Mouse (Mus musculus): ENCODE measurements around the gene Rasgrf2. TPM values are rescaled to one million over a fixed set of nuclear protein-coding genes. Genes with fewer than 3 reads are reported as not detected.

Rasgrf2 gene
- polyA plus RNA-seq, 1 experiment from 2014 or later, result 0.14 TPM

GRCm38 (mm10) chr13:92029666-92030065 is 101.8 kb downstream of the Rasgrf2 start:
- WGBS, result 70% methylated on average over 3 of the region's 3 CpGs
- Histone ChIP-seq H3K9me3 (ENCODE audit: control insufficient read depth, low read depth, low read length) (no peaks in the 10 kb centered on the region), H3K4me3 (ENCODE audit: low read depth, low read length) (no peak overlapping the region), H3K27ac (ENCODE audit: low read length) (no peak overlapping the region), H3K4me2 (replicated peaks; ENCODE audit: low read depth, low read length) (no peak overlapping the region), H3K4me1 (ENCODE audit: control insufficient read depth, insufficient read depth, low read length) (no peaks in the 10 kb centered on the region), H3K27me3 (ENCODE audit: control insufficient read depth, insufficient read depth, low read length) (no peaks in the 10 kb centered on the region), H3K36me3 (ENCODE audit: control insufficient read depth, insufficient read depth, low read length) (no peaks in the 10 kb centered on the region), H3K9ac (replicated peaks; ENCODE audit: low read depth, low read length) (no peak overlapping the region)
- no peak for ATAC-seq (ENCODE audit: insufficient number of reproducible peaks, insufficient read depth, low FRiP score, low read depth)

- ATAC-seq (ENCODE audit: insufficient number of reproducible peaks, insufficient read depth, low FRiP score, low read depth), result no peak
- no peaks in the 10 kb centered on the region for H3K36me3 ChIP-seq (ENCODE audit: control insufficient read depth, insufficient read depth, low read length)
- no peaks in the 10 kb centered on the region for H3K4me1 ChIP-seq (ENCODE audit: control insufficient read depth, insufficient read depth, low read length)
- 94% methylated on average over 5 of the region's 5 CpGs for WGBS
- no peaks in the 10 kb centered on the region for H3K27me3 ChIP-seq (ENCODE audit: control insufficient read depth, insufficient read depth, low read length)
- no peak overlapping the region for H3K4me2 ChIP-seq (replicated peaks; ENCODE audit: low read depth, low read length)
- no peak overlapping the region for H3K27ac ChIP-seq (ENCODE audit: low read length)
- no peaks in the 10 kb centered on the region for H3K9me3 ChIP-seq (ENCODE audit: control insufficient read depth, low read depth, low read length)
- no peak overlapping the region for H3K9ac ChIP-seq (replicated peaks; ENCODE audit: low read depth, low read length)
- H3K4me3 ChIP-seq (ENCODE audit: low read depth, low read length), result no peak overlapping the region
Measured at GRCm38 (mm10) chr13:92027951-92028350, 103.5 kb downstream of the Rasgrf2 start.

- 76% methylated on average over 2 of the region's 2 CpGs for WGBS
- Histone ChIP-seq H3K4me1 (ENCODE audit: control insufficient read depth, insufficient read depth, low read length) (no peaks in the 10 kb centered on the region), H3K36me3 (ENCODE audit: control insufficient read depth, insufficient read depth, low read length) (no peaks in the 10 kb centered on the region), H3K27me3 (ENCODE audit: control insufficient read depth, insufficient read depth, low read length) (no peaks in the 10 kb centered on the region), H3K4me2 (replicated peaks; ENCODE audit: low read depth, low read length) (no peak overlapping the region), H3K4me3 (ENCODE audit: low read depth, low read length) (no peak overlapping the region), H3K9ac (replicated peaks; ENCODE audit: low read depth, low read length) (no peak overlapping the region), H3K27ac (ENCODE audit: low read length) (no peak overlapping the region), H3K9me3 (ENCODE audit: control insufficient read depth, low read depth, low read length) (no peaks in the 10 kb centered on the region)
- no peak for ATAC-seq (ENCODE audit: insufficient number of reproducible peaks, insufficient read depth, low FRiP score, low read depth)
Measured at GRCm38 (mm10) chr13:92026651-92027050, 104.8 kb downstream of the Rasgrf2 start.

- no peak overlapping the region for H3K4me3 ChIP-seq (ENCODE audit: low read depth, low read length)
- H3K36me3 ChIP-seq (ENCODE audit: control insufficient read depth, insufficient read depth, low read length), result no peaks in the 10 kb centered on the region
- H3K4me2 ChIP-seq (replicated peaks; ENCODE audit: low read depth, low read length), result no peak overlapping the region
- ATAC-seq (ENCODE audit: insufficient number of reproducible peaks, insufficient read depth, low FRiP score, low read depth), result no peak
- no peaks in the 10 kb centered on the region for H3K4me1 ChIP-seq (ENCODE audit: control insufficient read depth, insufficient read depth, low read length)
- H3K27me3 ChIP-seq (ENCODE audit: control insufficient read depth, insufficient read depth, low read length), result no peaks in the 10 kb centered on the region
- WGBS, result 94% methylated on average over 3 of the region's 3 CpGs
- H3K9me3 ChIP-seq (ENCODE audit: control insufficient read depth, low read depth, low read length), result no peaks in the 10 kb centered on the region
- no peak overlapping the region for H3K9ac ChIP-seq (replicated peaks; ENCODE audit: low read depth, low read length)
- H3K27ac ChIP-seq (ENCODE audit: low read length), result no peak overlapping the region
Measured at GRCm38 (mm10) chr13:92025124-92025523, 106.3 kb downstream of the Rasgrf2 start.

- no peaks in the 10 kb centered on the region for H3K27me3 ChIP-seq (ENCODE audit: control insufficient read depth, insufficient read depth, low read length)
- ATAC-seq (ENCODE audit: insufficient number of reproducible peaks, insufficient read depth, low FRiP score, low read depth), result no peak
- H3K4me3 ChIP-seq (ENCODE audit: low read depth, low read length), result no peak overlapping the region
- H3K4me1 ChIP-seq (ENCODE audit: control insufficient read depth, insufficient read depth, low read length), result no peaks in the 10 kb centered on the region
- no peak overlapping the region for H3K27ac ChIP-seq (ENCODE audit: low read length)
- no peak overlapping the region for H3K9ac ChIP-seq (replicated peaks; ENCODE audit: low read depth, low read length)
- 85% methylated on average over 10 of the region's 10 CpGs for WGBS
- no peaks in the 10 kb centered on the region for H3K9me3 ChIP-seq (ENCODE audit: control insufficient read depth, low read depth, low read length)
- H3K4me2 ChIP-seq (replicated peaks; ENCODE audit: low read depth, low read length), result no peak overlapping the region
- no peaks in the 10 kb centered on the region for H3K36me3 ChIP-seq (ENCODE audit: control insufficient read depth, insufficient read depth, low read length)
Measured at GRCm38 (mm10) chr13:92022202-92022601, 109.3 kb downstream of the Rasgrf2 start.

GRCm38 (mm10) chr13:91996929-91997328 is 134.5 kb downstream of the Rasgrf2 start:
- Histone ChIP-seq H3K27ac (ENCODE audit: low read length) (no peak overlapping the region), H3K36me3 (ENCODE audit: control insufficient read depth, insufficient read depth, low read length) (no peaks in the 10 kb centered on the region), H3K27me3 (ENCODE audit: control insufficient read depth, insufficient read depth, low read length) (no peaks in the 10 kb centered on the region), H3K9ac (replicated peaks; ENCODE audit: low read depth, low read length) (no peak overlapping the region), H3K4me2 (replicated peaks; ENCODE audit: low read depth, low read length) (no peak overlapping the region), H3K9me3 (ENCODE audit: control insufficient read depth, low read depth, low read length) (no peaks in the 10 kb centered on the region), H3K4me1 (ENCODE audit: control insufficient read depth, insufficient read depth, low read length) (no peaks in the 10 kb centered on the region), H3K4me3 (ENCODE audit: low read depth, low read length) (no peak overlapping the region)
- 84% methylated on average over 3 of the region's 3 CpGs for WGBS
- ATAC-seq (ENCODE audit: insufficient number of reproducible peaks, insufficient read depth, low FRiP score, low read depth), result no peak

- Histone ChIP-seq H3K9ac (replicated peaks; ENCODE audit: low read depth, low read length) (no peak overlapping the region), H3K4me2 (replicated peaks; ENCODE audit: low read depth, low read length) (no peak overlapping the region), H3K4me1 (ENCODE audit: control insufficient read depth, insufficient read depth, low read length) (no peaks in the 10 kb centered on the region), H3K27ac (ENCODE audit: low read length) (no peak overlapping the region), H3K36me3 (ENCODE audit: control insufficient read depth, insufficient read depth, low read length) (no peaks in the 10 kb centered on the region), H3K9me3 (ENCODE audit: control insufficient read depth, low read depth, low read length) (no peaks in the 10 kb centered on the region), H3K4me3 (ENCODE audit: low read depth, low read length) (no peak overlapping the region), H3K27me3 (ENCODE audit: control insufficient read depth, insufficient read depth, low read length) (no peaks in the 10 kb centered on the region)
- WGBS, result 87% methylated on average over 2 of the region's 2 CpGs
- ATAC-seq (ENCODE audit: insufficient number of reproducible peaks, insufficient read depth, low FRiP score, low read depth), result no peak
Measured at GRCm38 (mm10) chr13:91991412-91991811, 140.0 kb downstream of the Rasgrf2 start.

GRCm38 (mm10) chr13:91990709-91991284 is 140.7 kb downstream of the Rasgrf2 start:
- no peak overlapping the region for H3K4me3 ChIP-seq (ENCODE audit: low read depth, low read length)
- H3K4me2 ChIP-seq (replicated peaks; ENCODE audit: low read depth, low read length), result no peak overlapping the region
- no peak overlapping the region for H3K9ac ChIP-seq (replicated peaks; ENCODE audit: low read depth, low read length)
- no peaks in the 10 kb centered on the region for H3K4me1 ChIP-seq (ENCODE audit: control insufficient read depth, insufficient read depth, low read length)
- no peaks in the 10 kb centered on the region for H3K36me3 ChIP-seq (ENCODE audit: control insufficient read depth, insufficient read depth, low read length)
- H3K27ac ChIP-seq (ENCODE audit: low read length), result no peak overlapping the region
- H3K27me3 ChIP-seq (ENCODE audit: control insufficient read depth, insufficient read depth, low read length), result no peaks in the 10 kb centered on the region
- no peak for ATAC-seq (ENCODE audit: insufficient number of reproducible peaks, insufficient read depth, low FRiP score, low read depth)
- no peaks in the 10 kb centered on the region for H3K9me3 ChIP-seq (ENCODE audit: control insufficient read depth, low read depth, low read length)
- 62% methylated on average over 6 of the region's 6 CpGs for WGBS

- Histone ChIP-seq H3K4me3 (ENCODE audit: low read depth, low read length) (no peak overlapping the region), H3K27ac (ENCODE audit: low read length) (no peak overlapping the region), H3K27me3 (ENCODE audit: control insufficient read depth, insufficient read depth, low read length) (no peaks in the 10 kb centered on the region), H3K36me3 (ENCODE audit: control insufficient read depth, insufficient read depth, low read length) (no peaks in the 10 kb centered on the region), H3K4me2 (replicated peaks; ENCODE audit: low read depth, low read length) (no peak overlapping the region), H3K9ac (replicated peaks; ENCODE audit: low read depth, low read length) (no peak overlapping the region), H3K4me1 (ENCODE audit: control insufficient read depth, insufficient read depth, low read length) (no peaks in the 10 kb centered on the region), H3K9me3 (ENCODE audit: control insufficient read depth, low read depth, low read length) (no peaks in the 10 kb centered on the region)
- 92% methylated on average over 7 of the region's 7 CpGs for WGBS
- no peak for ATAC-seq (ENCODE audit: insufficient number of reproducible peaks, insufficient read depth, low FRiP score, low read depth)
Measured at GRCm38 (mm10) chr13:91988378-91988777, 143.1 kb downstream of the Rasgrf2 start.

All from stomach, embryonic 14.5 days (tissue).